Mouse (Mus musculus): Measurements from ENCODE around the gene Gm9999. TPM values are rescaled to one million over a fixed set of nuclear protein-coding genes. Genes with fewer than 3 reads are reported as not detected.

Gene Gm9999
- polyA plus RNA-seq (2014; fragmentation: Illumina TruSeq; extraction: RNeasy Lipid Tissue Mini Kit (QIAGEN cat#74804); ENCODE audit: low read depth, low replicate concordance) = not detected

GRCm38 (mm10) chr7:46983280-46983679 is at the start of gene Gm9999:
Gm9999 (plus strand) TSS chr7:46983580.

GRCm38 (mm10) chr7:46957831-46958691 is 25.3 kb upstream of the Gm9999 start, which contains the start of gene Uevld:
Uevld (minus strand) TSS chr7:46958527.

DNA sequence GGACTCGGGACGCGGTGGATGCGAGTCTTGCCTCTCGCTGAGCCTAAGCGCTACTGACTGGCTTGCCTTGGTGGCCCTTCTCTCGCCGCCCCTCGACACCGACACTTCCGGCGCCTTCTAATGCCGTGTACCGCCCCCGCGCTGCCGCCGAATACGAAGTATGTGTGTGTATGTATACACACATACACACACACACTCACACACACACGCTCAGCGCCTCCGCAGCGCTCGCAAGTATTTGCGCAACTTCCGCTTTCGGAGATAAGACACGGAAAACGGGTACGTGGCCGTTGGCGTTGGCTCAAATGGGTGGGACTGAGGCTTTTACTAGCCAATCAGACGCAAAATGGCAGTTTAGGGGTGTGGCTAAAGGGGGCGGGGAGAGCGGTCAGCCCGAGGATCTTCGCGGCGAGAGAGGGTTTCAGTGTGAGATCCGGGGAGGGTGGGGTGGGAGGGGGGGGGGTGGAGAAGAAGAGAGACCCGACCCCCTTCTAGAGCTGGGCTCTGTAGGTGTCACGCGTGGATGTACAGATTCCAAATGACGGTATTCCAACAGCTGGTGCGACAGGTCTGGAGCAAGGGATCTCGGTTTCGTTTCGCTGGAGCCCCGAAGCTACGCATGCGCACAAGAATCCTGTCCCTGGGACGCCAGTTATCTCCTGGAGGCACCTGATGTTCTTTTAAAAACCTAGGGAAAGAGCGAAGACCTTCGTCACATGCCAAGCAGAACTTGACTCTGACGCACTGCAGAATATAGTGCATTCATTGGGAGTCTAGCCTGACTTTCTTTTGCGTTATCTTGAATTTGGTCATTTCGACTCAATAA is 25.0 kb downstream of the Gm9999 start, which contains the start of gene Spty2d1:
TSS of gene Spty2d1 (minus strand) at position 244 of the 826 bp plus-strand sequence.

Other genes with a start within 250 kb of the Gm9999 start
- 841 TPM for gene Saa1, start 240.6 kb upstream of the Gm9999 start, polyA plus RNA-seq (2014; fragmentation: Illumina TruSeq; extraction: RNeasy Lipid Tissue Mini Kit (QIAGEN cat#74804); ENCODE audit: low read depth, low replicate concordance)
- not detected for gene Saa2, start 231.8 kb upstream of the Gm9999 start, polyA plus RNA-seq (2014; fragmentation: Illumina TruSeq; extraction: RNeasy Lipid Tissue Mini Kit (QIAGEN cat#74804); ENCODE audit: low read depth, low replicate concordance)
- gene Hps5, start 187.5 kb upstream of the Gm9999 start, polyA plus RNA-seq (2014; fragmentation: Illumina TruSeq; extraction: RNeasy Lipid Tissue Mini Kit (QIAGEN cat#74804); ENCODE audit: low read depth, low replicate concordance) = 83.2 TPM
- 108 TPM for gene Gtf2h1, start 187.5 kb upstream of the Gm9999 start, polyA plus RNA-seq (2014; fragmentation: Illumina TruSeq; extraction: RNeasy Lipid Tissue Mini Kit (QIAGEN cat#74804); ENCODE audit: low read depth, low replicate concordance)
- 321 TPM for gene Ldha, start 142.1 kb upstream of the Gm9999 start, polyA plus RNA-seq (2014; fragmentation: Illumina TruSeq; extraction: RNeasy Lipid Tissue Mini Kit (QIAGEN cat#74804); ENCODE audit: low read depth, low replicate concordance)
- not detected for gene Ldhc, start 122.4 kb upstream of the Gm9999 start, polyA plus RNA-seq (2014; fragmentation: Illumina TruSeq; extraction: RNeasy Lipid Tissue Mini Kit (QIAGEN cat#74804); ENCODE audit: low read depth, low replicate concordance)
- gene Tsg101, start 63.6 kb upstream of the Gm9999 start, polyA plus RNA-seq (2014; fragmentation: Illumina TruSeq; extraction: RNeasy Lipid Tissue Mini Kit (QIAGEN cat#74804); ENCODE audit: low read depth, low replicate concordance) = 349 TPM
- 36.5 TPM for gene Uevld, start 25.1 kb upstream of the Gm9999 start, polyA plus RNA-seq (2014; fragmentation: Illumina TruSeq; extraction: RNeasy Lipid Tissue Mini Kit (QIAGEN cat#74804); ENCODE audit: low read depth, low replicate concordance)
- 58.1 TPM for gene Spty2d1, start 24.8 kb downstream of the Gm9999 start, polyA plus RNA-seq (2014; fragmentation: Illumina TruSeq; extraction: RNeasy Lipid Tissue Mini Kit (QIAGEN cat#74804); ENCODE audit: low read depth, low replicate concordance)
- not detected for gene Tmem86a, start 67.0 kb downstream of the Gm9999 start, polyA plus RNA-seq (2014; fragmentation: Illumina TruSeq; extraction: RNeasy Lipid Tissue Mini Kit (QIAGEN cat#74804); ENCODE audit: low read depth, low replicate concordance)
- gene Ptpn5, start 150.1 kb downstream of the Gm9999 start, polyA plus RNA-seq (2014; fragmentation: Illumina TruSeq; extraction: RNeasy Lipid Tissue Mini Kit (QIAGEN cat#74804); ENCODE audit: low read depth, low replicate concordance) = not detected
- gene Mrgpra6, start 221.3 kb downstream of the Gm9999 start, polyA plus RNA-seq (2014; fragmentation: Illumina TruSeq; extraction: RNeasy Lipid Tissue Mini Kit (QIAGEN cat#74804); ENCODE audit: low read depth, low replicate concordance) = not detected